Mouse (Mus musculus): ENCODE results near the gene Fcho1.

Fcho1 gene

GRCm38 (mm10) chr8:71660325-71661120 is 65.0 kb downstream of the Fcho1 start:
- DNase-seq (ENCODE audit: low read depth), result peak; percentile 96

- no peak for DNase-seq (ENCODE audit: low read depth)
These were observed 65.8 kb downstream of the Fcho1 start for GRCm38 (mm10) chr8:71659751-71660150.

GRCm38 (mm10) chr8:71658515-71659049 is 66.9 kb downstream of the Fcho1 start:
- no peak for DNase-seq (ENCODE audit: low read depth)

All from NIH3T3 (cell line).